Mouse (Mus musculus) spleen, postnatal 0 days (tissue): ENCODE measurements around the gene Mthfsd. TPM values are rescaled to one million over a fixed set of nuclear protein-coding genes. Genes with fewer than 3 reads are reported as not detected.

Source experiments
- polyA plus RNA-seq: library from polyadenylated mRNA; unstranded; fragments of >200 nt; fragmentation: Nextera tagmentation; extraction: Ambion mirVana; gene quantifications from 2 replicates; pipeline ENCODE4 v1.2.1, GENCODE M21; 2015

Gene Mthfsd
- polyA plus RNA-seq: 25.3 and 26.6 TPM in 2 replicates

GRCm38 (mm10) chr8:121107668-121108656 is at the start of gene Mthfsd:
TSS of gene Mthfsd (minus strand) at chr8:121108392.

GRCm38 (mm10) chr8:121127756-121128375 is 19.7 kb upstream of the Mthfsd start, which contains the start of gene Foxl1:
TSS of gene Foxl1 (plus strand) at chr8:121127940.

GRCm38 (mm10) chr8:121115948-121116347 is 7.8 kb upstream of the Mthfsd start, which contains the start of gene Foxc2:
TSS of gene Foxc2 (plus strand) at chr8:121116171.

GRCm38 (mm10) chr8:121084210-121084951 is 23.8 kb downstream of the Mthfsd start, which contains the start of gene Foxf1:
TSS of gene Foxf1 (plus strand) at chr8:121084386.

Other genes starting within 250 kb of the Mthfsd start
- gene Foxf1, start 24.0 kb downstream of the Mthfsd start, polyA plus RNA-seq: 2.6 and 3.5 TPM in 2 replicates
- 0.16 and 0.22 TPM in 2 replicates for gene Foxc2, start 7.8 kb upstream of the Mthfsd start, polyA plus RNA-seq
- not detected in 2 replicates for gene Foxl1, start 19.5 kb upstream of the Mthfsd start, polyA plus RNA-seq